Mouse (Mus musculus): ENCODE results near the gene Msl2. TPM values are rescaled to one million over a fixed set of nuclear protein-coding genes. Genes with fewer than 3 reads are reported as not detected.

Msl2 gene
- total RNA-seq (2018; cell fraction: chromatin; rRNA removed): 100 to 1,000 TPM in 1 of 26 experiments, 10 to 100 TPM in 25; 34.2 to 108 (median 74.1) TPM
- 10 to 100 TPM; 27.0 to 44.1 (median 33.7) TPM for total RNA-seq (2018; cell fraction: cytosol; rRNA removed)
- total RNA-seq (2018; cell fraction: nucleus; rRNA removed): 100 to 1,000 TPM in 1 of 26 experiments, 10 to 100 TPM in 25; 40.5 to 105 (median 65.4) TPM
- 16.7 to 25.1 TPM (median 19.9 TPM) in 3 replicates for polyA plus RNA-seq (2018)

GRCm38 (mm10) chr9:101073987-101074331 lies at the start of gene Msl2:
Gene Msl2, plus strand, starts transcription at chr9:101074101.
- WGBS (ENCODE audit: missing documents): 0% methylated on average over 18 of the region's 43 CpGs
- no peaks in the 10 kb centered on the region for H3K36me3 ChIP-seq (ENCODE audit: inconsistent target)
- peak within 1 kb of the TSS; percentile 80 for H3K27ac ChIP-seq
- H3K79me2 ChIP-seq (ENCODE audit: inconsistent target): peaks cover 42% of the 10 kb centered on the region
- peak within 1 kb of the TSS; percentile 87 for H3K4me3 ChIP-seq (ENCODE audit: inconsistent target)

GRCm38 (mm10) chr9:101033761-101034447 lies 40.0 kb upstream of the Msl2 start:
- peaks cover 5% of the 10 kb centered on the region; the same call in 1 of the 2 replicates for H3K79me2 ChIP-seq (ENCODE audit: inconsistent target)
- H3K27ac ChIP-seq: peak overlapping the region; percentile 71
- WGBS (ENCODE audit: missing documents): 5% methylated on average over 14 of the region's 14 CpGs
- H3K36me3 ChIP-seq (ENCODE audit: inconsistent target): no peaks in the 10 kb centered on the region
- peak overlapping the region; percentile 70 for H3K4me3 ChIP-seq (ENCODE audit: inconsistent target)

- Histone ChIP-seq H3K27ac (peak within 1 kb of the TSS; percentile 71), H3K36me3 (ENCODE audit: inconsistent target) (no peaks in the 10 kb centered on the region), H3K4me3 (ENCODE audit: inconsistent target) (peak within 1 kb of the TSS; percentile 70), H3K79me2 (ENCODE audit: inconsistent target) (peaks cover 5% of the 10 kb centered on the region; the same call in 1 of the 2 replicates)
- under 1% methylated on average over 61 of the region's 61 CpGs for WGBS (ENCODE audit: missing documents)
These were observed 39.3 kb upstream of the Msl2 start, which contains the start of gene Pccb for GRCm38 (mm10) chr9:101034448-101035098. Gene Pccb, minus strand, starts transcription at chr9:101034898.

GRCm38 (mm10) chr9:101035836-101036596 lies 37.9 kb upstream of the Msl2 start:
- no peak overlapping the region for H3K4me3 ChIP-seq (ENCODE audit: inconsistent target)
- WGBS (ENCODE audit: missing documents): 97% methylated on average over 9 of the region's 15 CpGs
- no peaks in the 10 kb centered on the region for H3K36me3 ChIP-seq (ENCODE audit: inconsistent target)
- H3K79me2 ChIP-seq (ENCODE audit: inconsistent target): peaks cover 5% of the 10 kb centered on the region; the same call in 1 of the 2 replicates
- H3K27ac ChIP-seq: no peak overlapping the region

- Histone ChIP-seq H3K4me3 (ENCODE audit: inconsistent target) (no peak overlapping the region), H3K36me3 (ENCODE audit: inconsistent target) (no peaks in the 10 kb centered on the region), H3K27ac (no peak overlapping the region), H3K79me2 (ENCODE audit: inconsistent target) (peaks cover 5% of the 10 kb centered on the region; the same call in 1 of the 2 replicates)
- WGBS (ENCODE audit: missing documents): 54% methylated on average over 2 of the region's 2 CpGs
These were observed 37.0 kb upstream of the Msl2 start for GRCm38 (mm10) chr9:101036876-101037275.

GRCm38 (mm10) chr9:101037396-101037795 lies 36.5 kb upstream of the Msl2 start:
- Histone ChIP-seq H3K79me2 (ENCODE audit: inconsistent target) (no peaks in the 10 kb centered on the region), H3K36me3 (ENCODE audit: inconsistent target) (no peaks in the 10 kb centered on the region), H3K27ac (no peak overlapping the region), H3K4me3 (ENCODE audit: inconsistent target) (no peak overlapping the region)
- WGBS (ENCODE audit: missing documents): 21% methylated on average over 7 of the region's 7 CpGs

- H3K4me3 ChIP-seq (ENCODE audit: inconsistent target): no peak overlapping the region
- H3K27ac ChIP-seq: no peak overlapping the region
- H3K79me2 ChIP-seq (ENCODE audit: inconsistent target): no peaks in the 10 kb centered on the region
- H3K36me3 ChIP-seq (ENCODE audit: inconsistent target): no peaks in the 10 kb centered on the region
- WGBS (ENCODE audit: missing documents): 95% methylated on average over 5 of the region's 5 CpGs
These were observed 35.3 kb upstream of the Msl2 start for GRCm38 (mm10) chr9:101038634-101039033.

GRCm38 (mm10) chr9:101041508-101041907 lies 32.4 kb upstream of the Msl2 start:
- Histone ChIP-seq H3K36me3 (ENCODE audit: inconsistent target) (no peaks in the 10 kb centered on the region), H3K27ac (no peak overlapping the region), H3K4me3 (ENCODE audit: inconsistent target) (no peak overlapping the region), H3K79me2 (ENCODE audit: inconsistent target) (no peaks in the 10 kb centered on the region)
- WGBS (ENCODE audit: missing documents): 87% methylated on average over 5 of the region's 5 CpGs

- no peak overlapping the region for H3K4me3 ChIP-seq (ENCODE audit: inconsistent target)
These were observed 31.7 kb upstream of the Msl2 start for GRCm38 (mm10) chr9:101042249-101042648.

GRCm38 (mm10) chr9:101045710-101046338 lies 28.1 kb upstream of the Msl2 start:
- H3K27ac ChIP-seq: no peak overlapping the region

More at GRCm38 (mm10) chr9:101042249-101042648, 31.7 kb upstream of the Msl2 start:
- Histone ChIP-seq H3K36me3 (ENCODE audit: inconsistent target) (no peaks in the 10 kb centered on the region), H3K79me2 (ENCODE audit: inconsistent target) (no peaks in the 10 kb centered on the region), H3K27ac (no peak overlapping the region)
- WGBS (ENCODE audit: missing documents): 62% methylated on average over 9 of the region's 9 CpGs

GRCm38 (mm10) chr9:101052007-101052406 lies 21.9 kb upstream of the Msl2 start:
- H3K4me3 ChIP-seq (ENCODE audit: inconsistent target): no peak overlapping the region
- no peak overlapping the region for H3K27ac ChIP-seq
- 88% methylated on average over 2 of the region's 3 CpGs for whole genome bisulfite sequencing (ENCODE audit: missing documents)
- H3K79me2 ChIP-seq (ENCODE audit: inconsistent target): no peaks in the 10 kb centered on the region
- no peaks in the 10 kb centered on the region for H3K36me3 ChIP-seq (ENCODE audit: inconsistent target)

More at GRCm38 (mm10) chr9:101045710-101046338, 28.1 kb upstream of the Msl2 start:
- Histone ChIP-seq H3K79me2 (ENCODE audit: inconsistent target) (no peaks in the 10 kb centered on the region), H3K4me3 (ENCODE audit: inconsistent target) (no peak overlapping the region), H3K36me3 (ENCODE audit: inconsistent target) (no peaks in the 10 kb centered on the region)
- 39% methylated on average over 15 of the region's 15 CpGs for WGBS (ENCODE audit: missing documents)

GRCm38 (mm10) chr9:101052691-101053090 lies 21.2 kb upstream of the Msl2 start:
- Histone ChIP-seq H3K27ac (no peak overlapping the region), H3K36me3 (ENCODE audit: inconsistent target) (no peaks in the 10 kb centered on the region), H3K79me2 (ENCODE audit: inconsistent target) (no peaks in the 10 kb centered on the region), H3K4me3 (ENCODE audit: inconsistent target) (no peak overlapping the region)
- 81% methylated on average over 6 of the region's 6 CpGs for WGBS (ENCODE audit: missing documents)

GRCm38 (mm10) chr9:101053279-101053678 lies 20.6 kb upstream of the Msl2 start:
- no peak overlapping the region for H3K4me3 ChIP-seq (ENCODE audit: inconsistent target)
- no peaks in the 10 kb centered on the region for H3K36me3 ChIP-seq (ENCODE audit: inconsistent target)
- 94% methylated on average over 14 of the region's 14 CpGs for WGBS (ENCODE audit: missing documents)
- H3K27ac ChIP-seq: no peak overlapping the region
- H3K79me2 ChIP-seq (ENCODE audit: inconsistent target): no peaks in the 10 kb centered on the region

GRCm38 (mm10) chr9:101057156-101057555 lies 16.7 kb upstream of the Msl2 start:
- 96% methylated on average over 3 of the region's 4 CpGs for WGBS (ENCODE audit: missing documents)
- Histone ChIP-seq H3K79me2 (ENCODE audit: inconsistent target) (no peaks in the 10 kb centered on the region), H3K4me3 (ENCODE audit: inconsistent target) (no peak overlapping the region), H3K36me3 (ENCODE audit: inconsistent target) (no peaks in the 10 kb centered on the region), H3K27ac (no peak overlapping the region)
